Mouse (Mus musculus) embryonic facial prominence, embryonic 15.5 days (tissue): ENCODE results near the gene Sgpl1. TPM values are rescaled to one million over a fixed set of nuclear protein-coding genes. Genes with fewer than 3 reads are reported as not detected.

Experiments
- ATAC-seq: fragments of 200-750 bp; cut with Nextera tagmentation; 2 replicates; pipeline ENCODE4 v1.8.0; 2017; ENCODE audit warnings: low read depth, moderate TSS enrichment; ENCODE audit not compliant: insufficient number of reproducible peaks, low FRiP score, low TSS enrichment
- H3K27ac ChIP-seq: fragments of 300-500 bp; sonication (generic); replicated peaks from 2 replicates; pipeline ENCODE4 v1.5.1; 2015; ENCODE audit warnings: mild to moderate bottlenecking, inconsistent platforms
- H3K27me3 ChIP-seq: fragments of 300-500 bp; sonication (generic); 2 replicates; pipeline ENCODE4 v1.6.1; 2015; ENCODE audit warnings: inconsistent platforms
- H3K36me3 ChIP-seq: fragments of 300-500 bp; sonication (generic); 2 replicates; pipeline ENCODE4 v1.6.1; 2015; ENCODE audit warnings: mild to moderate bottlenecking, inconsistent platforms
- H3K4me1 ChIP-seq: fragments of 300-500 bp; sonication (generic); 2 replicates; pipeline ENCODE4 v1.6.1; 2015; ENCODE audit warnings: inconsistent platforms
- H3K4me2 ChIP-seq: fragments of 300-500 bp; sonication (generic); replicated peaks from 2 replicates; pipeline ENCODE4 v1.6.1; 2015; ENCODE audit warnings: mild to moderate bottlenecking, inconsistent platforms
- H3K4me3 ChIP-seq: fragments of 300-500 bp; sonication (generic); replicated peaks from 2 replicates; pipeline ENCODE4 v1.5.1; 2015; ENCODE audit warnings: mild to moderate bottlenecking, inconsistent platforms
- H3K9ac ChIP-seq: fragments of 300-500 bp; sonication (generic); 2 replicates; pipeline ENCODE4 v1.6.1; 2015; ENCODE audit warnings: inconsistent platforms
- H3K9me3 ChIP-seq: fragments of 300-500 bp; sonication (generic); replicated peaks from 2 replicates; pipeline ENCODE4 v1.6.1; 2016; ENCODE audit warnings: inconsistent platforms
- WGBS: fragments of 180-500 bp; shearing (Covaris S2); methylation state at CpG from one replicate; pipeline ENCODE4 v1.1.7; 2015; 5-methylcytosine and 5-hydroxymethylcytosine counted together
- polyA plus RNA-seq: library from polyadenylated mRNA; unstranded; fragments of >200 nt; fragmentation: Nextera tagmentation; extraction: Ambion mirVana; gene quantifications from 2 replicates; pipeline ENCODE4 v1.2.1, GENCODE M21; 2015

The Sgpl1 gene
- polyA plus RNA-seq, 1 experiment from 2014 or later: 66.7 TPM

DNA sequence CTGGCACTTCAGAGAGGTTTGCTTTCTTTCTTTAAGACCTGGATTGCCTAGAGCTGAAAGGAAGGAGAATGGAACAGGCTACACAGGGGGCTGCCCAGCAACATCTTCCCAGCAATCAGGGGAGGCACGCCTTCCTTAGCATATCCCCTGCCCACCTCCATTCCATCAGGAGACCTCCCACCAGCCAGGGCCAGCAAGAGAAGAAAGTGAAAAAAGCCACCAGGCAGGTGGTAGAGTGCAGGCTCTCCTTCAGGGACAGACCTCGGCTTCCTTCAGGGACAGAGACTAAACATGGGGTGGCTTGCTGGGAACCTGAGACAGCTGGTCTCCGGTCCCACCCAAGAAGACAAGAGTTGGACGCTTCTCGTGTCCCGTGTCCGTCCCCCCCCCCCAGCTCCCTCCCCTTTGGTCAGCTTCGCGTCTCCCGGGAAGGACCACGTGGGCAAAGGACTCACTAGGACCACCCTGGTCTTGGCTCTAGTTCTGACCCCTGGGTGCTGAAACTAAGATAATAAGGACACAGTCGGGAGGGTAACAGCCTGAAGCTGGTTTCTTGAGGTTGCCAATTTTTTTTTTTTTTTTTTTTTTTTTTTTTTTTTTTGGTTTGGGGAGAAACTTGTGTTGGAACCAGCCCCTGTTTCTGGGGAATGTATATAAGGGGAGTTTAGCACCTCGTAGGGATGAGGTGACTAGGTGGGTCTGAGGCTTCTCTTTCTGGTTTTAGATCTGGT is 27.4 kb upstream of the Sgpl1 start:
- no peak overlapping the region for H3K9ac ChIP-seq
- H3K27me3 ChIP-seq: peaks cover 4% of the 10 kb centered on the region
- H3K4me3 ChIP-seq: no peak overlapping the region
- peaks cover 8% of the 10 kb centered on the region for H3K4me1 ChIP-seq
- no peak overlapping the region for H3K27ac ChIP-seq
- no peak for ATAC-seq
- no peaks in the 10 kb centered on the region for H3K9me3 ChIP-seq
- H3K4me2 ChIP-seq: no peak overlapping the region
- H3K36me3 ChIP-seq: no peaks in the 10 kb centered on the region
- 49% methylated on average over 13 of the region's 13 CpGs for WGBS

- Histone ChIP-seq H3K36me3 (no peaks in the 10 kb centered on the region), H3K27me3 (peaks cover 9% of the 10 kb centered on the region), H3K4me1 (peaks cover 8% of the 10 kb centered on the region), H3K4me3 (no peak overlapping the region), H3K9me3 (no peaks in the 10 kb centered on the region), H3K9ac (no peak overlapping the region), H3K4me2 (no peak overlapping the region), H3K27ac (no peak overlapping the region)
- WGBS: 83% methylated on average over 4 of the region's 4 CpGs
- no peak for ATAC-seq
Measured at GRCm38 (mm10) chr10:61172496-61172895, 25.0 kb upstream of the Sgpl1 start.

DNA sequence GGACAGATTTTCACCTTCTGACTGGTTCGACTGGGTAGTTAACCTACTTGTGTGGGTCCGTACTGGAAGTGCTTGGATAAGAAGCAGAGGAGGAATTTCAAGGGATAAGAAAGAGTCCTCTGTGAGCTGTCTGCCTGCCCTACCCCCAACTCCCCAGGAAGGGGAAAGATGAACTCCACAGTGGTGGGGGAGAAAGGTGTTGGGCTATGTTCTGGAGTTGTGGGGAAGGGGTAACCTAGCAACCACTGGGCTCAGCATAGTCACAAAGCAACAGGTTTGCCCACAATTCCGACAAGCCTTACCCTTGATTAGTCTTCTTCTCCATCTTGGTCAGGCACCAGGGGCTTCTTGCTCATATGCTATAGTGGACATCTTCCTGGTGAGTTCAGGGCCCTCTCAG is 24.2 kb upstream of the Sgpl1 start, which contains the start of gene Tbata:
Gene Tbata (plus strand): TSS at position 301 of the 400 bp plus-strand sequence.
- Histone ChIP-seq H3K4me3 (no peak within 1 kb of the TSS), H3K9me3 (no peaks in the 10 kb centered on the region), H3K36me3 (no peaks in the 10 kb centered on the region), H3K4me2 (no peak within 1 kb of the TSS), H3K9ac (no peak within 1 kb of the TSS), H3K4me1 (peaks cover 8% of the 10 kb centered on the region), H3K27ac (no peak within 1 kb of the TSS), H3K27me3 (peaks cover 9% of the 10 kb centered on the region)
- 57% methylated on average over 3 of the region's 3 CpGs for WGBS
- no peak for ATAC-seq

DNA sequence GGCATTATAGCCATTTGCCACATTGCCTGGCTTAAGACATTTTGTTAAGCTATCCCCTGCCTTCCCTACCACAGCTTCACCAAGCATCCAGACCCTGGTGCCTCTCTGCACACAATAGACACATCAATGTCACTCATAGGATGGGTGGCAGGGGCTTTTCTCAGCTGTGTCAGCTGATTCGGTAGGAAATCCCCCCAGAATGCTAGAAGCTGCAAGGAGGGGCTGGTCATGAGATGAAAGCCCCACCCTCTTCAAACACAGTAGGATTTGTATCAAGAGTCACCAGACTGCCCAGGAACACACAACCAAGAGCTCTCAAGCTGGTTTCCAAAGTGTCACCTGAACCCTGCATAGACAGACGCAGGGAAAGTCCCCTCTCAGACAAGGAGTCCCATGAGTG is 20.9 kb upstream of the Sgpl1 start:
- no peak overlapping the region for H3K4me3 ChIP-seq
- WGBS: 57% methylated on average over 2 of the region's 2 CpGs
- peaks cover 9% of the 10 kb centered on the region; the same call in 1 of the 2 replicates for H3K27me3 ChIP-seq
- no peaks in the 10 kb centered on the region for H3K4me1 ChIP-seq
- H3K9me3 ChIP-seq: no peaks in the 10 kb centered on the region
- H3K36me3 ChIP-seq: no peaks in the 10 kb centered on the region
- H3K4me2 ChIP-seq: no peak overlapping the region
- no peak overlapping the region for H3K9ac ChIP-seq
- ATAC-seq: no peak
- no peak overlapping the region for H3K27ac ChIP-seq

DNA sequence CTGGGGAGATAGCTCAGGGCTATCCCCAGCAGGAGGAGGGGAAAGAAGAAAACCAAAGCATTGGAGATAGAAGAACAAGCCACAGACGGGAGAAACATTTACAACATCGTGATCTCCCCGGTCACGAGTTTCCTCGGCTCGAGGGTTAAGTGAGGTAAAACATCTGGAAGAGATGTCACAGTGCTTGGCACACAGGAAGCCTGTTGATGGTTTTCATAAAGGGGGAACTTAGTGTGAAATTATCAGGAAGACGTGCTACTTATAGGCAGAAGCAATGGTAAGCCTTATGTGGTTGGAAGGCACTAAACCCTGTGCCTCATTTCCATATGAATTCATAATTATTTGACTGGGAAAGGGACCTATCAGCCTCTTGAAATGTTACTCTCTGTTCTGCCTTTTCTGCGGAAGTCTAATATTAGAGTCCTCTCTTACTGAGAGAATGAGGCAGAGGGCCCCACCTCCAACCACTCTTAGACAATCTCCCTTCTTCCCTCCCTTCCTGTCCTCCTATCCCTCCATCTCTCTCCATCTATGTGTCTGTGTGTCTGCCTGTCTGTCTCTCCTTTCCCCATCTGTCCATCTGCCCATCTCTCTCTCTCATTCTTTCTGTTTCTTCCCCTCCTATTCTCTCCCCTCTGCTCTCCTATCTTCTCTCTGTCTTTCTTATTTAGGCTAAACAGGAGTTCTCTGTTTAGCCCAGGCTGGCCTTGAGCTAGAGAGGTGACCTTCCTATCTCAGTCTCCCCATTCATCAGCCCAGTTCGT is 20.0 kb upstream of the Sgpl1 start:
- no peak overlapping the region for H3K27ac ChIP-seq
- no peak overlapping the region for H3K9ac ChIP-seq
- no peaks in the 10 kb centered on the region for H3K36me3 ChIP-seq
- H3K4me3 ChIP-seq: no peak overlapping the region
- no peaks in the 10 kb centered on the region for H3K9me3 ChIP-seq
- WGBS: 29% methylated on average over 9 of the region's 9 CpGs
- H3K4me1 ChIP-seq: no peaks in the 10 kb centered on the region
- peaks cover 9% of the 10 kb centered on the region; the same call in 1 of the 2 replicates for H3K27me3 ChIP-seq
- no peak overlapping the region for H3K4me2 ChIP-seq
- no peak for ATAC-seq

DNA sequence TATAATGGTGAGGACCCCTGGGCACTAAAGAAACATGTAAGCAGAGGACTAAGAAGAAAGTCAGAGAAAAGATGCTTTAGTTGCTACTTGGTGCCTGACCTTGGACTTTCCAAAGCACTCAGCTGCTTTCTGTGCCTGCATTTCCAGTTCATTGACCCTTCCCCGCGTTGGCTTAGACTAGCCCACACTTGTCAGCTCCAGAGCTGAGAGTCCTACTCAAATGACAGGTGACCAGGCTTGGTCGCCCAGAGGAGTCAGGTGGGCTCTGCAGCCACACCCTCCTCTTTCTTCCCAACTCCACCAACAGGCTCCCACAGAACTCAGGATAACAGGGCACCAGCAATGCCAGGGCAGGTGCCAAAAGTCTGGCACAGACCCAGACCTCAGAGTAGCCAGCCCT is 14.9 kb upstream of the Sgpl1 start:
- H3K4me1 ChIP-seq: no peaks in the 10 kb centered on the region
- H3K36me3 ChIP-seq: no peaks in the 10 kb centered on the region
- H3K4me3 ChIP-seq: no peak overlapping the region
- no peak overlapping the region for H3K4me2 ChIP-seq
- H3K27ac ChIP-seq: no peak overlapping the region
- 70% methylated on average over 3 of the region's 3 CpGs for WGBS
- H3K9ac ChIP-seq: no peak overlapping the region
- no peaks in the 10 kb centered on the region for H3K27me3 ChIP-seq
- ATAC-seq: peak; percentile 51; the same call in 1 of the 2 replicates
- no peaks in the 10 kb centered on the region for H3K9me3 ChIP-seq

DNA sequence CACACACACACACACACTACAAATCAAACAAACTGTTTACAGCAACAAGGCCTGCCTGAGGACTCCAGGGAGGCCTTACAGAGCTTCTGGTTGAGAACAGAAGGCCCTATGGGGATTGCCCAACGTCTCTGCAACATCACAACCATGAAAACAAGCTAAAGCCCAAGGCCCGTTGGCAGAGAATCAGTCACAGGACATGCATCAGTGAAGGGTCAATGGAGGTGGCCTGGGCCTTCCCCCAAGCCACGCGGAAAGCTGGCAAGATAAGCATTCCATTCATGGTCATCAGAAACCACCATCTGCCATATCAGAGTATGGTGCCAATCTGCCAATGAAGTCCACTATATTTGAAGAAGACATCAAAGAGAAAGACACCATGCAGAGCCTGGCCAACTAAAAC is 13.2 kb upstream of the Sgpl1 start:
- Histone ChIP-seq H3K27ac (no peak overlapping the region), H3K4me3 (no peak overlapping the region), H3K36me3 (no peaks in the 10 kb centered on the region), H3K9me3 (no peaks in the 10 kb centered on the region), H3K9ac (no peak overlapping the region), H3K4me1 (no peaks in the 10 kb centered on the region), H3K27me3 (no peaks in the 10 kb centered on the region), H3K4me2 (no peak overlapping the region)
- no peak for ATAC-seq
- 76% methylated on average over 4 of the region's 4 CpGs for WGBS

DNA sequence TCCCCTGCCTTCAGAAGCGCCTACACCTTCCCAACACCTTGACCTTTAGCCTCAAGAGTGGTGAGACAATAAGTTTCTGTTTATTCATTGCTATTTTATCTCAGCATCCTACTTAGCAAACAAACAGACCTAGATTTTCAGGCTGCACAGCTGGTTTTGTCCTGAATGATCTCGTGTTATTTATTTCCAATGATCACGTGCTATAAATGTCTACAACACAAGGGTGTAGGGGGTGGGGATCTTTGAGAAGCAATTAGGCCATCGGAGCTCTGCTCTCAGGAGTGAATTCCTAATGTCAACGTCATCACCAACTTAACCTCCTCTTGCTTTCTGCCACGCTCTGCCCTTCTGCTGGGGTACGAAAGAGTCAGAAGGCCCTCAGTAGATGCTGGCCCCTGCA is 12.6 kb upstream of the Sgpl1 start:
- Histone ChIP-seq H3K9me3 (no peaks in the 10 kb centered on the region), H3K4me2 (no peak overlapping the region), H3K9ac (no peak overlapping the region), H3K36me3 (no peaks in the 10 kb centered on the region), H3K27me3 (no peaks in the 10 kb centered on the region), H3K4me1 (no peaks in the 10 kb centered on the region), H3K27ac (no peak overlapping the region), H3K4me3 (no peak overlapping the region)
- ATAC-seq: no peak
- 79% methylated on average over 7 of the region's 7 CpGs for WGBS

- no peak for ATAC-seq
- Histone ChIP-seq H3K9me3 (no peaks in the 10 kb centered on the region), H3K9ac (no peak overlapping the region), H3K4me1 (no peaks in the 10 kb centered on the region), H3K27ac (no peak overlapping the region), H3K27me3 (no peaks in the 10 kb centered on the region), H3K4me3 (no peak overlapping the region), H3K36me3 (no peaks in the 10 kb centered on the region), H3K4me2 (no peak overlapping the region)
- 88% methylated on average over 3 of the region's 3 CpGs for WGBS
Measured at GRCm38 (mm10) chr10:61158594-61158993, 11.1 kb upstream of the Sgpl1 start.

- no peaks in the 10 kb centered on the region for H3K27me3 ChIP-seq
Measured at GRCm38 (mm10) chr10:61156453-61156852, 8.9 kb upstream of the Sgpl1 start.

DNA sequence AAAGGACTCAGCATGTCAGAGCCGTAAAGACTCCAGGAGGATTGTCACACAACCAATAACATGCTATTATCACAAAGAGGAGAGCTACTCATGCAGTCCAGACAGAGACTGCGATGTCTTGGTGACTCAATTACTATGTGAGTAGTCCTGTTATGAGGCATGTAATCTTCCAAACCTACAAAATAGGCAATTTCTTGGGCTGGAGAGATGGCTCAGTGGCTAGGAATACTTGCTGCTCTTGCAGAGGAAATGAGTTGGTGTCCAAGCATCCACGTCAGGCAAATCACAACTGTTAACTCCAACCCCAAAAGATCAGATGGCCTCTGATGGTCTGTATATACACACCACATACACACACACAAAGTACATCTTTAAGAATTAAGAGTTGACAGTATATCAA is 8.1 kb upstream of the Sgpl1 start:
- Histone ChIP-seq H3K4me3 (no peak overlapping the region), H3K4me2 (no peak overlapping the region), H3K27ac (no peak overlapping the region), H3K36me3 (no peaks in the 10 kb centered on the region), H3K9ac (no peak overlapping the region), H3K4me1 (no peaks in the 10 kb centered on the region), H3K27me3 (no peaks in the 10 kb centered on the region), H3K9me3 (no peaks in the 10 kb centered on the region)
- 73% methylated on average over 3 of the region's 3 CpGs for WGBS
- ATAC-seq: no peak

More at GRCm38 (mm10) chr10:61156453-61156852, 8.9 kb upstream of the Sgpl1 start:
- Histone ChIP-seq H3K9ac (no peak overlapping the region), H3K27ac (no peak overlapping the region), H3K4me2 (no peak overlapping the region), H3K4me3 (no peak overlapping the region), H3K9me3 (no peaks in the 10 kb centered on the region), H3K4me1 (no peaks in the 10 kb centered on the region), H3K36me3 (no peaks in the 10 kb centered on the region)
- no peak for ATAC-seq
- 82% methylated on average over 2 of the region's 2 CpGs for WGBS
